Mouse (Mus musculus) brain, embryonic 14.5 days (tissue): ENCODE results near the gene S100a13.
A peak's percentile ranks its signal among the peaks of the same experiment; 100 is the strongest.

Experiments
- CTCF ChIP-seq: fragments of 200-500 bp; IDR thresholded peaks from 2 replicates; pipeline ENCODE4 v1.5.1; 2012; ENCODE audit warnings: inconsistent platforms, mild to moderate bottlenecking, moderate library complexity, borderline replicate concordance; ENCODE audit not compliant: insufficient read depth, insufficient read length; ENCODE audit errors: extremely low read depth
- POLR2A ChIP-seq: fragments of 200-500 bp; IDR thresholded peaks from 2 replicates; pipeline ENCODE4 v1.6.1; 2012; ENCODE audit warnings: mild to moderate bottlenecking, inconsistent platforms, borderline replicate concordance; ENCODE audit not compliant: poor library complexity, insufficient read depth, insufficient read length, severe bottlenecking; ENCODE audit errors: extremely low read depth

GRCm38 (mm10) chr3:90508950-90509746, 5.1 kb upstream of the S100a13 start, which contains the start of gene Chtop:
- TF ChIP-seq CTCF (no peak), POLR2A (0 out of 2 replicates have a peak, but pooled peaks have one; percentile 5)
